Mouse (Mus musculus) layer of hippocampus, adult 2 months (tissue): ENCODE data around the gene Cldn34c3. TPM values are rescaled to one million over a fixed set of nuclear protein-coding genes. Genes with fewer than 3 reads are reported as not detected.
"Not testable (repeated sequence)": the region's sequence is repeated elsewhere in the genome, so short reads cannot be mapped to it uniquely, and the experiment has no call there.

Source experiments
- DNase-seq, 2 experiments: peaks; one replicate each; pipeline ENCODE4 v3.0.0; 2022; ENCODE audit warnings: low spot score in 2 of 2
- H3K27ac ChIP-seq: fragments of 200-600 bp; 2 replicates; pipeline ENCODE4 v1.8.1; 2022
- H3K4me3 ChIP-seq: fragments of 200-600 bp; 2 replicates; pipeline ENCODE4 v1.8.1; 2022; ENCODE audit warnings: mild to moderate bottlenecking
- long read RNA-seq, 2 experiments: library from polyadenylated mRNA; stranded (forward); transcript quantifications; one replicate each; pipeline ENCODE4 v2.0.0; 2021; ENCODE audit warnings: borderline mapping rate in 2 of 2
- total RNA-seq, 2 experiments: library from RNA; stranded (reverse); gene quantifications; 2 replicates each; pipeline ENCODE4 v1.2.3; 2021

The Cldn34c3 gene
- total RNA-seq, result not detected
- long read RNA-seq, experiment 1, partial matches to known transcripts, result 0 of 1 reads
- long read RNA-seq, experiment 1, other reads (novel, unspliced or antisense), result 1 of 1 reads
- long read RNA-seq, experiment 2, partial matches to known transcripts, result 0 of 1 reads
- long read RNA-seq, experiment 2, other reads (novel, unspliced or antisense), result 1 of 1 reads

- not testable (repeated sequence) for H3K27ac ChIP-seq, H3K4me3 ChIP-seq, DNase-seq
These were observed at the start of gene Cldn34c3 for GRCm38 (mm10) chrX:123793365-123793764. Gene Cldn34c3 (plus strand): TSS chrX:123793665.

Other genes with a start within 250 kb of the Cldn34c3 start
- gene Cldn34c2, start 212.0 kb upstream of the Cldn34c3 start, total RNA-seq, result 1 to 10 TPM in 1 of 2 experiments, not detected in 1; 2.5 TPM
- gene Gm17467, start 88.9 kb upstream of the Cldn34c3 start, total RNA-seq, result not detected